Mouse (Mus musculus) heart, adult 11 months (tissue): ENCODE measurements around the gene Ssr1.

Experiments
- DNase-seq: peaks from one replicate; pipeline ENCODE4 v3.0.0; 2022

The Ssr1 gene

GRCm38 (mm10) chr13:37943466-37943865 lies 50.6 kb downstream of the Ssr1 start:
- no peak for DNase-seq

- peak; percentile 85 for DNase-seq
Measured at GRCm38 (mm10) chr13:37942887-37943331, 51.1 kb downstream of the Ssr1 start.

- DNase-seq, result peak; percentile 85
Measured at GRCm38 (mm10) chr13:37941950-37942886, 51.8 kb downstream of the Ssr1 start.

GRCm38 (mm10) chr13:37941138-37941645 lies 52.8 kb downstream of the Ssr1 start:
- DNase-seq, result no peak

GRCm38 (mm10) chr13:37940649-37941048 lies 53.4 kb downstream of the Ssr1 start:
- DNase-seq, result no peak

GRCm38 (mm10) chr13:37940167-37940566 lies 53.9 kb downstream of the Ssr1 start:
- no peak for DNase-seq

GRCm38 (mm10) chr13:37936351-37936750 lies 57.7 kb downstream of the Ssr1 start:
- DNase-seq, result no peak

GRCm38 (mm10) chr13:37934920-37935319 lies 59.1 kb downstream of the Ssr1 start:
- no peak for DNase-seq

GRCm38 (mm10) chr13:37934075-37934474 lies 59.9 kb downstream of the Ssr1 start:
- DNase-seq, result peak; percentile 96

- DNase-seq, result no peak
Measured at GRCm38 (mm10) chr13:37931210-37931922, 62.7 kb downstream of the Ssr1 start.

- no peak for DNase-seq
Measured at GRCm38 (mm10) chr13:37930621-37931020, 63.4 kb downstream of the Ssr1 start.

GRCm38 (mm10) chr13:37930091-37930490 lies 63.9 kb downstream of the Ssr1 start:
- no peak for DNase-seq

- DNase-seq, result peak; percentile 88
Measured at GRCm38 (mm10) chr13:37929532-37929931, 64.5 kb downstream of the Ssr1 start.

GRCm38 (mm10) chr13:37926394-37926793 lies 67.6 kb downstream of the Ssr1 start:
- DNase-seq, result peak; percentile 91

- DNase-seq, result peak; percentile 85
Measured at GRCm38 (mm10) chr13:37924461-37924948, 69.5 kb downstream of the Ssr1 start.

GRCm38 (mm10) chr13:37923643-37924460 lies 70.2 kb downstream of the Ssr1 start:
- DNase-seq, result peak; percentile 80

GRCm38 (mm10) chr13:37923091-37923490 lies 70.9 kb downstream of the Ssr1 start:
- no peak for DNase-seq

GRCm38 (mm10) chr13:37920727-37921126 lies 73.3 kb downstream of the Ssr1 start:
- DNase-seq, result peak; percentile 84

- no peak for DNase-seq
Measured at GRCm38 (mm10) chr13:37919711-37920277, 74.2 kb downstream of the Ssr1 start.

- DNase-seq, result peak; percentile 80
Measured at GRCm38 (mm10) chr13:37918336-37919261, 75.4 kb downstream of the Ssr1 start.
